Mouse (Mus musculus): ENCODE measurements around the gene Tmeff1. TPM values are rescaled to one million over a fixed set of nuclear protein-coding genes. Genes with fewer than 3 reads are reported as not detected.

The Tmeff1 gene
- total RNA-seq, 1 experiment = 257 TPM

GRCm38 (mm10) chr4:48638132-48638531, 53.2 kb downstream of the Tmeff1 start:
- no peak overlapping the region for H3K4me3 ChIP-seq (ENCODE audit: insufficient read depth in 1 of 2, low read depth in 1 of 2, low read length in 2 of 2, poor library complexity in 1 of 2, severe bottlenecking in 1 of 2)
- in situ Hi-C loops (cut with MboI; ENCODE audit: low sequenced_read_pairs in 2 of 2, unreplicated experiment in 2 of 2) = no loop called here
- no peaks in the 10 kb centered on the region for H3K9me3 ChIP-seq (ENCODE audit: control insufficient read depth, insufficient read depth, low read depth, low read length)
- H3K4me1 ChIP-seq (ENCODE audit: control insufficient read depth in 2 of 2, insufficient read depth in 2 of 2, low read length in 2 of 2, poor library complexity in 1 of 2) = no peaks in the 10 kb centered on the region
- TF ChIP-seq HCFC1 (IDR thresholded peaks at IDR 0.05; ENCODE audit: borderline replicate concordance, insufficient read depth, low read length) (no peak), ZNF384 (IDR thresholded peaks at IDR 0.05; ENCODE audit: low read depth, low read length) (no peak), ZC3H11A (IDR thresholded peaks at IDR 0.05; ENCODE audit: borderline replicate concordance, low read depth, low read length) (no peak), MAFK (IDR thresholded peaks at IDR 0.05; ENCODE audit: insufficient read depth, low read depth, low read length) (no peak), CHD2 (IDR thresholded peaks at IDR 0.05; ENCODE audit: low read depth, low read length) (no peak)
- no peak overlapping the region for H3K9ac ChIP-seq (ENCODE audit: insufficient read depth, low read depth, low read length, poor library complexity, severe bottlenecking)
- no peak for DNase-seq (ENCODE audit: low read depth, low spot score)
- H3K36me3 ChIP-seq (ENCODE audit: control insufficient read depth, insufficient read depth, low read length, poor library complexity, severe bottlenecking) = peaks cover 31% of the 10 kb centered on the region
- no peak overlapping the region for H3K27ac ChIP-seq (ENCODE audit: insufficient read depth, low read depth, low read length, poor library complexity, severe bottlenecking)

- Histone ChIP-seq H3K36me3 (ENCODE audit: control insufficient read depth, insufficient read depth, low read length, poor library complexity, severe bottlenecking) (peaks cover 36% of the 10 kb centered on the region), H3K4me3 (ENCODE audit: insufficient read depth in 1 of 2, low read depth in 1 of 2, low read length in 2 of 2, poor library complexity in 1 of 2, severe bottlenecking in 1 of 2) (no peak overlapping the region)
Observed at GRCm38 (mm10) chr4:48639503-48639902, 54.5 kb downstream of the Tmeff1 start.

GRCm38 (mm10) chr4:48643801-48644200, 58.8 kb downstream of the Tmeff1 start:
- Histone ChIP-seq H3K9me3 (ENCODE audit: control insufficient read depth, insufficient read depth, low read depth, low read length) (no peaks in the 10 kb centered on the region), H3K36me3 (ENCODE audit: control insufficient read depth, insufficient read depth, low read length, poor library complexity, severe bottlenecking) (peaks cover 16% of the 10 kb centered on the region), H3K9ac (ENCODE audit: insufficient read depth, low read depth, low read length, poor library complexity, severe bottlenecking) (no peak overlapping the region), H3K27ac (ENCODE audit: insufficient read depth, low read depth, low read length, poor library complexity, severe bottlenecking) (no peak overlapping the region), H3K4me1 (ENCODE audit: control insufficient read depth in 2 of 2, insufficient read depth in 2 of 2, low read length in 2 of 2, poor library complexity in 1 of 2) (no peaks in the 10 kb centered on the region; a peak in 1 of 4 replicates), H3K4me3 (ENCODE audit: insufficient read depth in 1 of 2, low read depth in 1 of 2, low read length in 2 of 2, poor library complexity in 1 of 2, severe bottlenecking in 1 of 2) (no peak overlapping the region)
- in situ Hi-C loops (cut with MboI; ENCODE audit: low sequenced_read_pairs in 2 of 2, unreplicated experiment in 2 of 2) = no loop called here
- TF ChIP-seq ZNF384 (IDR thresholded peaks at IDR 0.05; ENCODE audit: low read depth, low read length) = no peak
- TF ChIP-seq ZC3H11A (IDR thresholded peaks at IDR 0.05; ENCODE audit: borderline replicate concordance, low read depth, low read length) = no peak
- no peak for TF ChIP-seq HCFC1 (IDR thresholded peaks at IDR 0.05; ENCODE audit: borderline replicate concordance, insufficient read depth, low read length)
- TF ChIP-seq MAFK (IDR thresholded peaks at IDR 0.05; ENCODE audit: insufficient read depth, low read depth, low read length) = no peak
- TF ChIP-seq CHD2 (IDR thresholded peaks at IDR 0.05; ENCODE audit: low read depth, low read length) = no peak
- no peak for DNase-seq (ENCODE audit: low read depth, low spot score)

More at GRCm38 (mm10) chr4:48639503-48639902, 54.5 kb downstream of the Tmeff1 start:
- Histone ChIP-seq H3K9ac (ENCODE audit: insufficient read depth, low read depth, low read length, poor library complexity, severe bottlenecking) (no peak overlapping the region), H3K9me3 (ENCODE audit: control insufficient read depth, insufficient read depth, low read depth, low read length) (no peaks in the 10 kb centered on the region), H3K27ac (ENCODE audit: insufficient read depth, low read depth, low read length, poor library complexity, severe bottlenecking) (no peak overlapping the region), H3K4me1 (ENCODE audit: control insufficient read depth in 2 of 2, insufficient read depth in 2 of 2, low read length in 2 of 2, poor library complexity in 1 of 2) (no peaks in the 10 kb centered on the region; a peak in 1 of 4 replicates)
- no peak for DNase-seq (ENCODE audit: low read depth, low spot score)
- in situ Hi-C loops (cut with MboI; ENCODE audit: low sequenced_read_pairs in 2 of 2, unreplicated experiment in 2 of 2) = no loop called here
- TF ChIP-seq ZNF384 (IDR thresholded peaks at IDR 0.05; ENCODE audit: low read depth, low read length) (no peak), ZC3H11A (IDR thresholded peaks at IDR 0.05; ENCODE audit: borderline replicate concordance, low read depth, low read length) (no peak), MAFK (IDR thresholded peaks at IDR 0.05; ENCODE audit: insufficient read depth, low read depth, low read length) (no peak), CHD2 (IDR thresholded peaks at IDR 0.05; ENCODE audit: low read depth, low read length) (no peak), HCFC1 (IDR thresholded peaks at IDR 0.05; ENCODE audit: borderline replicate concordance, insufficient read depth, low read length) (no peak)

- no peak for DNase-seq (ENCODE audit: low read depth, low spot score)
- no peak overlapping the region for H3K4me3 ChIP-seq (ENCODE audit: insufficient read depth in 1 of 2, low read depth in 1 of 2, low read length in 2 of 2, poor library complexity in 1 of 2, severe bottlenecking in 1 of 2)
- H3K4me1 ChIP-seq (ENCODE audit: control insufficient read depth in 2 of 2, insufficient read depth in 2 of 2, low read length in 2 of 2, poor library complexity in 1 of 2) = peaks cover 0 to 2% of the 10 kb centered on the region in 2 experiments; a peak in 1 of 4 replicates
- in situ Hi-C loops (cut with MboI; ENCODE audit: low sequenced_read_pairs in 2 of 2, unreplicated experiment in 2 of 2) = no loop called here
- no peak overlapping the region for H3K9ac ChIP-seq (ENCODE audit: insufficient read depth, low read depth, low read length, poor library complexity, severe bottlenecking)
- H3K9me3 ChIP-seq (ENCODE audit: control insufficient read depth, insufficient read depth, low read depth, low read length) = no peaks in the 10 kb centered on the region
- no peak for TF ChIP-seq CHD2 (IDR thresholded peaks at IDR 0.05; ENCODE audit: low read depth, low read length)
- no peak for TF ChIP-seq HCFC1 (IDR thresholded peaks at IDR 0.05; ENCODE audit: borderline replicate concordance, insufficient read depth, low read length)
- no peak for TF ChIP-seq ZC3H11A (IDR thresholded peaks at IDR 0.05; ENCODE audit: borderline replicate concordance, low read depth, low read length)
- no peak for TF ChIP-seq ZNF384 (IDR thresholded peaks at IDR 0.05; ENCODE audit: low read depth, low read length)
- TF ChIP-seq MAFK (IDR thresholded peaks at IDR 0.05; ENCODE audit: insufficient read depth, low read depth, low read length) = no peak
- no peak overlapping the region for H3K27ac ChIP-seq (ENCODE audit: insufficient read depth, low read depth, low read length, poor library complexity, severe bottlenecking)
- H3K36me3 ChIP-seq (ENCODE audit: control insufficient read depth, insufficient read depth, low read length, poor library complexity, severe bottlenecking) = peaks cover 11% of the 10 kb centered on the region
Observed at GRCm38 (mm10) chr4:48646143-48646542, 61.2 kb downstream of the Tmeff1 start.
